Mouse (Mus musculus) CH12.LX (cell line): ENCODE data around the gene Prrc2a. TPM values are rescaled to one million over a fixed set of nuclear protein-coding genes. Genes with fewer than 3 reads are reported as not detected.
A peak's percentile ranks its signal among the peaks of the same experiment; 100 is the strongest.

Source experiments
- DNase-seq: peaks from one replicate; pipeline ENCODE4 v3.0.0-alpha.2; 2013; ENCODE audit errors: extremely low read depth
- H3K27ac ChIP-seq: 2 replicates; pipeline ENCODE4 v1.5.1; 2012; ENCODE audit warnings: low read depth, mild to moderate bottlenecking, control low read depth, moderate library complexity; ENCODE audit not compliant: insufficient read depth
- H3K27me3 ChIP-seq: replicated peaks from 2 replicates; pipeline ENCODE3; 2012; ENCODE audit warnings: inconsistent platforms
- H3K36me3 ChIP-seq, 2 experiments: replicated peaks in 1 of 2; 2 replicates each; pipeline versions ENCODE3 to v1.6.1; 2012; ENCODE audit warnings: inconsistent platforms in 1 of 2, low read length in 1 of 2, mild to moderate bottlenecking in 1 of 2, mixed read lengths in 1 of 2, moderate library complexity in 1 of 2; ENCODE audit not compliant: control insufficient read depth in 1 of 2, insufficient read depth in 1 of 2
- H3K4me1 ChIP-seq, 2 experiments: 2 replicates each; pipeline ENCODE4 v1.6.1; 2012; ENCODE audit warnings: inconsistent platforms in 1 of 2, moderate library complexity in 1 of 2; ENCODE audit not compliant: insufficient read depth in 2 of 2, control insufficient read depth in 1 of 2
- H3K4me2 ChIP-seq: 2 replicates; pipeline ENCODE4 v1.6.1; 2012; ENCODE audit warnings: low read depth, mild to moderate bottlenecking, control low read depth; ENCODE audit not compliant: poor library complexity, insufficient read depth, severe bottlenecking
- H3K4me3 ChIP-seq, 3 experiments: fragments of 150-350 bp in 1 of 3; sonication (generic) in 1 of 3; replicated peaks in 1 of 3; 2 replicates each; pipeline versions ENCODE3 to v1.5.1; 2011 to 2012; ENCODE audit warnings: low read depth in 2 of 3, low read length in 2 of 3, mild to moderate bottlenecking in 2 of 3, moderate library complexity in 2 of 3, control low read depth in 1 of 3, improper control_type of control experiment in 1 of 3, inconsistent platforms in 1 of 3, mixed read lengths in 1 of 3; ENCODE audit not compliant: poor library complexity in 1 of 3
- H3K79me2 ChIP-seq: replicated peaks from 2 replicates; pipeline ENCODE4 v1.6.1; 2012; ENCODE audit warnings: mild to moderate bottlenecking, moderate library complexity; ENCODE audit not compliant: control insufficient read depth, poor library complexity, insufficient read depth, severe bottlenecking; ENCODE audit errors: extremely low read depth
- H3K9ac ChIP-seq: 2 replicates; pipeline ENCODE4 v1.6.1; 2012; ENCODE audit warnings: low read depth, mild to moderate bottlenecking, control low read depth, moderate library complexity; ENCODE audit not compliant: insufficient read depth
- H3K9me3 ChIP-seq: replicated peaks from 2 replicates; pipeline ENCODE3; 2012; ENCODE audit warnings: low read length, inconsistent platforms, mixed read lengths
- BHLHE40 ChIP-seq: IDR thresholded peaks from 2 replicates; pipeline ENCODE4 v1.6.1; 2011; ENCODE audit warnings: mild to moderate bottlenecking, low read depth, low read length, improper control_type of control experiment
- CHD1 ChIP-seq: IDR thresholded peaks from 2 replicates; pipeline ENCODE4 v1.6.1; 2012; ENCODE audit warnings: low read depth, low read length, improper control_type of control experiment, inconsistent platforms
- CHD2 ChIP-seq: IDR thresholded peaks from 2 replicates; pipeline ENCODE4 v1.6.1; 2011; ENCODE audit warnings: low read length, improper control_type of control experiment
- CTCF ChIP-seq, 2 experiments: IDR thresholded peaks in 1 of 2; conservative IDR thresholded peaks in 1 of 2; 2 replicates each; pipeline ENCODE4 v1.5.1; 2011 to 2012; ENCODE audit warnings: low read depth in 2 of 2, low read length in 2 of 2, improper control_type of control experiment in 1 of 2, inconsistent platforms in 1 of 2, mild to moderate bottlenecking in 1 of 2, moderate library complexity in 1 of 2
- E2F4 ChIP-seq: IDR thresholded peaks from 2 replicates; pipeline ENCODE4 v1.6.1; 2011; ENCODE audit warnings: low read depth, low read length, improper control_type of control experiment; ENCODE audit not compliant: insufficient replicate concordance
- ELF1 ChIP-seq: IDR thresholded peaks from 2 replicates; pipeline ENCODE4 v1.6.1; 2014; ENCODE audit warnings: low read depth, mild to moderate bottlenecking, inconsistent platforms, low read length, improper control_type of control experiment
- ETS1 ChIP-seq: conservative IDR thresholded peaks from 2 replicates; pipeline ENCODE4 v1.6.1; 2012; ENCODE audit warnings: low read depth, mild to moderate bottlenecking, inconsistent platforms, low read length, improper control_type of control experiment, moderate library complexity
- GABPA ChIP-seq: IDR thresholded peaks from 2 replicates; pipeline ENCODE4 v1.6.1; 2012; ENCODE audit warnings: low read depth, low read length, improper control_type of control experiment, inconsistent platforms; ENCODE audit not compliant: insufficient replicate concordance
- HCFC1 ChIP-seq: IDR thresholded peaks from 2 replicates; pipeline ENCODE4 v1.6.1; 2012; ENCODE audit warnings: low read depth, mild to moderate bottlenecking, inconsistent platforms, low read length, improper control_type of control experiment
- IRF4 ChIP-seq: IDR thresholded peaks from 2 replicates; pipeline ENCODE4 v1.6.1; 2014; ENCODE audit warnings: low read depth, mild to moderate bottlenecking, inconsistent platforms, low read length, improper control_type of control experiment
- JUN ChIP-seq: IDR thresholded peaks from 2 replicates; pipeline ENCODE4 v1.6.1; 2011; ENCODE audit warnings: low read depth, mild to moderate bottlenecking, low read length, improper control_type of control experiment, moderate library complexity; ENCODE audit not compliant: insufficient read depth
- JUND ChIP-seq: conservative IDR thresholded peaks from 2 replicates; pipeline ENCODE4 v1.6.1; 2011; ENCODE audit warnings: low read depth, low read length, improper control_type of control experiment
- MAZ ChIP-seq: IDR thresholded peaks from 2 replicates; pipeline ENCODE4 v1.6.1; 2012; ENCODE audit warnings: low read depth, mild to moderate bottlenecking, inconsistent platforms, low read length, improper control_type of control experiment, moderate library complexity
- MEF2A ChIP-seq: IDR thresholded peaks from 2 replicates; pipeline ENCODE4 v1.6.1; 2014; ENCODE audit warnings: low read depth, mild to moderate bottlenecking, inconsistent platforms, low read length, improper control_type of control experiment, borderline replicate concordance
- MXI1 ChIP-seq: IDR thresholded peaks from 2 replicates; pipeline ENCODE4 v1.6.1; 2011; ENCODE audit warnings: mild to moderate bottlenecking, low read depth, low read length, improper control_type of control experiment
- MYC ChIP-seq: IDR thresholded peaks from 2 replicates; pipeline ENCODE4 v1.6.1; 2011; ENCODE audit warnings: low read depth, mild to moderate bottlenecking, improper control_type of control experiment, low read length
- NELFE ChIP-seq: IDR thresholded peaks from 2 replicates; pipeline ENCODE4 v1.6.1; 2011; ENCODE audit warnings: low read depth, low read length, improper control_type of control experiment
- NRF1 ChIP-seq: IDR thresholded peaks from 2 replicates; pipeline ENCODE4 v1.6.1; 2014; ENCODE audit warnings: low read depth, mild to moderate bottlenecking, inconsistent platforms, low read length, improper control_type of control experiment, moderate library complexity
- POLR2AphosphoS2 ChIP-seq: IDR thresholded peaks from 2 replicates; pipeline ENCODE4 v1.6.1; 2011; ENCODE audit warnings: low read depth, low read length, improper control_type of control experiment
- RAD21 ChIP-seq: IDR thresholded peaks from 2 replicates; pipeline ENCODE4 v1.6.1; 2011; ENCODE audit warnings: low read depth, mild to moderate bottlenecking, low read length, improper control_type of control experiment, moderate library complexity
- RCOR1 ChIP-seq: conservative IDR thresholded peaks from 2 replicates; pipeline ENCODE4 v1.6.1; 2012; ENCODE audit warnings: low read depth, mild to moderate bottlenecking, inconsistent platforms, low read length, improper control_type of control experiment
- SIN3A ChIP-seq: IDR thresholded peaks from 2 replicates; pipeline ENCODE4 v1.6.1; 2012; ENCODE audit warnings: low read length, improper control_type of control experiment, inconsistent platforms
- TCF12 ChIP-seq: IDR thresholded peaks from 2 replicates; pipeline ENCODE4 v1.6.1; 2014; ENCODE audit warnings: low read depth, mild to moderate bottlenecking, inconsistent platforms, low read length, improper control_type of control experiment
- UBTF ChIP-seq: IDR thresholded peaks from 2 replicates; pipeline ENCODE4 v1.6.1; 2012; ENCODE audit warnings: low read depth, mild to moderate bottlenecking, inconsistent platforms, low read length, improper control_type of control experiment, moderate library complexity
- USF1 ChIP-seq: IDR thresholded peaks from 2 replicates; pipeline ENCODE4 v1.6.1; 2014; ENCODE audit warnings: low read depth, mild to moderate bottlenecking, inconsistent platforms, low read length, improper control_type of control experiment
- USF2 ChIP-seq: conservative IDR thresholded peaks from 2 replicates; pipeline ENCODE4 v1.6.1; 2011; ENCODE audit warnings: low read depth, low read length, improper control_type of control experiment
- ZC3H11A ChIP-seq: IDR thresholded peaks from 2 replicates; pipeline ENCODE4 v1.6.1; 2012; ENCODE audit warnings: low read depth, mild to moderate bottlenecking, inconsistent platforms, low read length, improper control_type of control experiment
- ZKSCAN1 ChIP-seq: IDR thresholded peaks from 2 replicates; pipeline ENCODE4 v1.6.1; 2012; ENCODE audit warnings: low read depth, inconsistent platforms, low read length, improper control_type of control experiment, borderline replicate concordance
- ZMIZ1 ChIP-seq: IDR thresholded peaks from 2 replicates; pipeline ENCODE4 v1.6.1; 2012; ENCODE audit warnings: low read depth, mild to moderate bottlenecking, inconsistent platforms, low read length, improper control_type of control experiment
- dilution Hi-C: fragments of 300-500 bp; cut with MboI; formaldehyde crosslinking; loops from 2 replicates; pipeline ENCODE4 v1.14.3; 2020; ENCODE audit warnings: low sequenced_read_pairs; ENCODE audit not compliant: extremely low pct_unique_long_range_greater_than_20kb, extremely low pct_ligation_motif_present
- in situ Hi-C: fragments of 300-500 bp; cut with MboI; formaldehyde crosslinking; loops from 3 replicates; pipeline ENCODE4 v1.14.3; 2019; ENCODE audit warnings: low sequenced_read_pairs, low pct_ligation_motif_present, low pct_unique_long_range_greater_than_20kb, mixed read lengths
- polyA plus RNA-seq: library from polyadenylated mRNA; unstranded; fragments of >175 nt; gene quantifications from 2 replicates; pipeline ENCODE4 v1.2.1, GENCODE M21; 2012; ENCODE audit warnings: low read depth; ENCODE audit not compliant: insufficient read length
- total RNA-seq, 2 experiments: library from RNA; depleted of rRNA; stranded (reverse); fragments of 300-350 nt in 1 of 2; fragments of >200 nt in 1 of 2; gene quantifications; 2 replicates each; pipeline ENCODE4 v1.2.3; 2012 to 2014

The Prrc2a gene
- total and polyA plus RNA-seq, 3 experiments, result 31.3 to 313 (median 80.4) TPM

GRCm38 (mm10) chr17:35187959-35188610, 23.4 kb upstream of the Prrc2a start, which contains the start of gene Lst1 (continued):
- TF ChIP-seq IRF4 (peak; percentile 58; the same call in 1 of the 2 replicates), ZC3H11A (no peak), NRF1 (no peak), CHD2 (no peak), JUND (no peak), ELF1 (peak; percentile 79)

- dilution Hi-C loops, result no loop called here
Measured at GRCm38 (mm10) chr17:35187345-35187744, 22.6 kb upstream of the Prrc2a start.

GRCm38 (mm10) chr17:35186681-35187080, 22.0 kb upstream of the Prrc2a start:
- TF ChIP-seq ZKSCAN1, result no peak
- no peak for TF ChIP-seq MYC
- no peak for TF ChIP-seq HCFC1
- no peak for TF ChIP-seq JUN
- no peak for TF ChIP-seq ETS1
- no peak for TF ChIP-seq MXI1
- no peak for TF ChIP-seq MEF2A
- TF ChIP-seq TCF12, result no peak
- no peak for TF ChIP-seq RCOR1
- no peak for TF ChIP-seq POLR2AphosphoS2
- no peak for TF ChIP-seq ZMIZ1
- no peak for TF ChIP-seq NELFE
- no peak for TF ChIP-seq SIN3A
- TF ChIP-seq MAZ, result no peak
- no peak for TF ChIP-seq USF1
- TF ChIP-seq ZC3H11A, result no peak
- TF ChIP-seq UBTF, result no peak
- no peak for TF ChIP-seq NRF1
- TF ChIP-seq USF2, result no peak
- Histone ChIP-seq H3K9ac (peak overlapping the region; percentile 59), H3K36me3 (peaks cover 0 to 11% of the 10 kb centered on the region in 2 experiments), H3K27me3 (no peaks in the 10 kb centered on the region), H3K79me2 (no peaks in the 10 kb centered on the region), H3K4me3 (peak overlapping the region in 2 of 3 experiments; percentile 13 to 48), H3K4me2 (peak overlapping the region; percentile 81), H3K27ac (peak overlapping the region; percentile 30; the same call in 1 of the 2 replicates), H3K4me1 (peaks cover 24 to 71% of the 10 kb centered on the region in 2 experiments), H3K9me3 (no peaks in the 10 kb centered on the region)
- DNase-seq, result no peak
- in situ Hi-C loops, result no loop called here
- dilution Hi-C loops, result no loop called here

More at GRCm38 (mm10) chr17:35187345-35187744, 22.6 kb upstream of the Prrc2a start:
- no peak overlapping the region for H3K4me3 ChIP-seq
- H3K9me3 ChIP-seq, result no peaks in the 10 kb centered on the region
- no peaks in the 10 kb centered on the region for H3K79me2 ChIP-seq
- peaks cover 0 to 11% of the 10 kb centered on the region in 2 experiments for H3K36me3 ChIP-seq
- peak overlapping the region; percentile 67; the same call in 1 of the 2 replicates for H3K27ac ChIP-seq
- DNase-seq, result no peak
- no peak overlapping the region for H3K9ac ChIP-seq
- H3K4me1 ChIP-seq, result peaks cover 27 to 71% of the 10 kb centered on the region in 2 experiments
- TF ChIP-seq GABPA (no peak), HCFC1 (no peak), CHD2 (no peak), RAD21 (no peak), ETS1 (no peak), USF2 (no peak), BHLHE40 (no peak), CTCF (conservative IDR thresholded peaks at IDR 0.05 in 1 of 2, IDR thresholded peaks at IDR 0.05 in 1 of 2; ENCODE audit: low read depth in 2 of 2, low read length in 2 of 2) (no peak), MEF2A (no peak), CHD1 (no peak), POLR2AphosphoS2 (no peak), E2F4 (no peak), ZMIZ1 (no peak)
- H3K4me2 ChIP-seq, result no peak overlapping the region
- in situ Hi-C loops, result no loop called here
- H3K27me3 ChIP-seq, result no peaks in the 10 kb centered on the region
